10 mouse cellular contexts compared by ENCODE assay signal in genomic region chr9:99869275-99869674, GRCm38 (mm10). TPM values are rescaled to one million over a fixed set of nuclear protein-coding genes. Genes with fewer than 3 reads are reported as not detected.
DNase-seq lines count a peak whose midpoint lies in the region; ATAC-seq and TF ChIP-seq lines count a peak whose summit lies in the region.
"Had no signal": no experiment of that assay in that cellular context is flagged by ENCODE, and none has a peak within 500 bp of the region (broad histone marks: within the 10 kb centered on the region; RNA-seq: fewer than 3 reads in every experiment).

No protein-coding gene starts in this region.

- peaks cover 13% of the 10 kb centered on the region for H3K4me1 ChIP-seq in testis, adult 2 months (ENCODE audit: control insufficient read depth, insufficient read depth, low read length)
- peaks cover 54% of the 10 kb centered on the region for H3K4me1 ChIP-seq in midbrain, embryonic 10.5 days
- H3K4me1 ChIP-seq: liver, embryonic 15.5 days had no signal

- TF ChIP-seq POLR2A in testis, adult 2 months (IDR thresholded peaks at IDR 0.05; ENCODE audit: control insufficient read depth, low read depth, low read length): no peak

- H3K27me3 ChIP-seq in testis, adult 2 months (ENCODE audit: control insufficient read depth, insufficient read depth, low read length): peaks cover 9% of the 10 kb centered on the region
- peaks cover 100% of the 10 kb centered on the region for H3K27me3 ChIP-seq in midbrain, embryonic 10.5 days (ENCODE audit: low read depth, poor library complexity, severe bottlenecking)

- H3K27ac ChIP-seq in testis, adult 2 months (ENCODE audit: control insufficient read depth, insufficient read depth, low read depth, low read length): no peak overlapping the region
- no peak overlapping the region for H3K27ac ChIP-seq in midbrain, embryonic 10.5 days (replicated peaks)
- H3K27ac ChIP-seq: liver, embryonic 15.5 days had no signal

- no peak for TF ChIP-seq CTCF in testis, adult 2 months (IDR thresholded peaks at IDR 0.05; ENCODE audit: control insufficient read depth, insufficient read depth, insufficient replicate concordance, low read depth, low read length)

- peak overlapping the region; percentile 5; the same call in 1 of the 2 replicates for H3K4me3 ChIP-seq in testis, adult 2 months (ENCODE audit: control insufficient read depth, low read depth, low read length)
- H3K4me3 ChIP-seq in midbrain, embryonic 10.5 days: peak overlapping the region; percentile 45
- H3K4me3 ChIP-seq: liver, embryonic 15.5 days had no signal

- H3K9me3 ChIP-seq in midbrain, embryonic 10.5 days (replicated peaks): no peaks in the 10 kb centered on the region
- H3K9me3 ChIP-seq: liver, embryonic 15.5 days had no signal

- WGBS in midbrain, embryonic 10.5 days: under 1% methylated on average over 29 of the region's 29 CpGs

- DNase-seq in cerebellum, postnatal 14 days: peak; percentile 24 to 27
- DNase-seq in cerebellum, adult 11 months: no peak
- DNase-seq in testis, postnatal 10 days (ENCODE audit: low spot score): no peak
- peak; percentile 58 for DNase-seq in midbrain, embryonic 10.5 days (ENCODE audit: low spot score)
- no peak for DNase-seq in urinary bladder, postnatal 4 days (ENCODE audit: low spot score in 2 of 2)
- no peak for DNase-seq in T-cell, adult 2 months (ENCODE audit: low spot score)

- no peaks in the 10 kb centered on the region for H3K36me3 ChIP-seq in testis, adult 2 months (ENCODE audit: control insufficient read depth, insufficient read depth, low read length)
- no peaks in the 10 kb centered on the region for H3K36me3 ChIP-seq in midbrain, embryonic 10.5 days
- H3K36me3 ChIP-seq: liver, embryonic 15.5 days had no signal

- ATAC-seq in megakaryocyte, adult 5-6 weeks (ENCODE audit: poor library complexity, severe bottlenecking): no peak

RNA-seq across cellular contexts. Expression of gene Sox14, which starts 6.7 kb away (rescaled TPM):
- 0.30 and 0.33 TPM in 2 replicates for polyA plus RNA-seq in testis, adult 2 months (2012; rRNA removed)
- polyA plus RNA-seq in midbrain, embryonic 10.5 days (2016; fragmentation: Nextera tagmentation; extraction: Ambion mirVana): 1.3 and 10.0 TPM in 2 replicates
- total RNA-seq in megakaryocyte, adult 5-6 weeks (2015): not detected in 2 replicates
- not detected in 2 replicates for total RNA-seq in megakaryocyte, adult 5-6 weeks (2017)
- total RNA-seq: adrenal gland, postnatal 36 days had no signal
- polyA plus RNA-seq: liver, embryonic 15.5 days had no signal

Comparison
In these comparisons a context has a peak if more than half of its experiments do, and no peak if none do; other contexts are left out.
1. DNase-seq: peak in cerebellum, postnatal 14 days (2 of 2) and midbrain, embryonic 10.5 days (single experiment); none in cerebellum, adult 11 months (single experiment), testis, postnatal 10 days (single experiment), urinary bladder, postnatal 4 days (0 of 2) and T-cell, adult 2 months (single experiment).